Mouse (Mus musculus): Measurements from ENCODE around the gene Ccdc15. TPM values are rescaled to one million over a fixed set of nuclear protein-coding genes. Genes with fewer than 3 reads are reported as not detected.

The Ccdc15 gene
- polyA plus RNA-seq, 1 experiment from 2014 or later = 5.2 TPM

DNA sequence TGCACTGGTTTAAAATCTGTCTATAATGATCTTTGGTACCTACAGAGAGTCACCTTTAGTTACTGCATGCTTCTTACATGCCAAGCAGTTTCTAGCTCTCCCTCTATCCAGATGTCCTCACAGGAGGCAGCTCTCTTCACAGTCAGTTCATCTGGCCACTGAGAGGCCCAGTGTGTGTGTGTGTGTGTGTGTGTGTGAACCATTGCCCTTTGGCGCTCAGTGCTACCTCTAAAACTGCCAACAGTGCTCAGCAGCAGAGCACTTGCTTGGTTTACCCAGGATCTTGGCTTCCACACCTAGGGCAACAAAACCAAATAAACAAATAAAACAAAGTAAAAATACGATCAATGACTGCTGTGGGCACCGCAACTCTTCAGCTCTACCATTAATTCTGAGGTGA, 98.3 kb downstream of the Ccdc15 start:
- ATAC-seq (ENCODE audit: low read depth) (no peak), DNase-seq (no peak)
- no peak overlapping the region for H3K9ac ChIP-seq
- no peak overlapping the region for H3K4me3 ChIP-seq (replicated peaks)
- peaks cover 6% of the 10 kb centered on the region; the same call in 1 of the 2 replicates for H3K4me1 ChIP-seq (replicated peaks)
- WGBS (ENCODE audit: insufficient replicate concordance) = 70% methylated on average over 3 of the region's 3 CpGs
- H3K36me3 ChIP-seq = no peaks in the 10 kb centered on the region
- H3K27ac ChIP-seq = no peak overlapping the region
- no peaks in the 10 kb centered on the region for H3K9me3 ChIP-seq (replicated peaks)
- no peak overlapping the region for H3K4me2 ChIP-seq
- peaks cover 8% of the 10 kb centered on the region for H3K27me3 ChIP-seq

DNA sequence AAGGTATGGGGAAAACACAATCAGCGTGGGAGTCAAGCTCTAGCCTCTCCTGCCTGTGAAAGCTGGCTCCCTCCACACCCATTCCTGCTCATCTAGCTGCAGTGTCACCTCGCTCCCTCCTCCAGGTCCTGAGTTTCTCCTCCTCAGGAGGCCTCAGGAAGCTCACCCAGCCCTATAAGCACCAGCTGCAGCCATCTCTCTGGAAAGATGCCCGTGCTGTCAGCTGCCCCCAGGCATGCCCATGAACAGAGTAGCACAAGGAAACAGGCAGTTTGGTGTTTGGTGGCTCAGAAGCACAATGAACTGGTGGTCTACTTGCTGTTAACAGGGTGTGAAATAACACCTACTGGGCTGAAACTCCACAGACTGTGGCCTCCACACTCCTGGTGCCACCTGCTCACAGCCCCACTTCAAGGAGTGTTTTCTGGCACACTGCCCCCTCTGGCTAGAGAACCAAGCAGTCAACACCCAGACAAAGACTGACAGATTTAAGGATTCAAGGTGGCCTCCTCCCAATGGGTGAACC, 99.8 kb downstream of the Ccdc15 start:
- DNase-seq = no peak
- Histone ChIP-seq H3K4me3 (replicated peaks) (no peak overlapping the region), H3K4me2 (no peak overlapping the region), H3K9me3 (replicated peaks) (no peaks in the 10 kb centered on the region), H3K4me1 (replicated peaks) (peaks cover 6% of the 10 kb centered on the region; the same call in 1 of the 2 replicates), H3K27me3 (no peaks in the 10 kb centered on the region), H3K27ac (no peak overlapping the region), H3K36me3 (no peaks in the 10 kb centered on the region), H3K9ac (no peak overlapping the region; the same call in 1 of the 2 replicates)
- WGBS (ENCODE audit: insufficient replicate concordance) = 43% methylated on average over 3 of the region's 3 CpGs
- no peak for ATAC-seq (ENCODE audit: low read depth)

DNA sequence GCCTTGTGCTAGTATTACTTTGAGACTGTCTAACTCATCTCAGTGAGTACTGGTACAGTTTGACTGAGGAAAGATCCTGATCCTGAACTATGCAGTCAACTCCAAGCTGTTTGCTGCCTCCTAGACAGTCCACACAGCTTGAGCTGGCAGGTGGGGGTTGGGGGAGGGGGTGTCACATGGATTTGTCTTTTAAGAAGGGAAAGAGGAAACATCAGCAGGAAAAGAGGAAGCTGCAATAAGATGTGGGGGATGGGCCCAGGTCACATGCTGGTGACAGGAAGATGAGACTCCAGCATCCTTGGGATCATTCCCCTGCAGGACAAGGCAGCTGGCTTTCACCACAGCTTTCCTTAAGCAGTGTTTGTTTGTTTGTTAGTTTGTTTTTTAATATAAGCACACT, 100.8 kb downstream of the Ccdc15 start:
- no peak overlapping the region for H3K4me2 ChIP-seq
- no peak overlapping the region for H3K27ac ChIP-seq
- peaks cover 6% of the 10 kb centered on the region; the same call in 1 of the 2 replicates for H3K4me1 ChIP-seq (replicated peaks)
- no peak overlapping the region for H3K9ac ChIP-seq
- H3K36me3 ChIP-seq = no peaks in the 10 kb centered on the region
- ATAC-seq (ENCODE audit: low read depth) = peak; percentile 41; the same call in 1 of the 2 replicates
- H3K4me3 ChIP-seq (replicated peaks) = no peak overlapping the region
- no peaks in the 10 kb centered on the region for H3K9me3 ChIP-seq (replicated peaks)
- DNase-seq = no peak
- no peaks in the 10 kb centered on the region for H3K27me3 ChIP-seq

DNA sequence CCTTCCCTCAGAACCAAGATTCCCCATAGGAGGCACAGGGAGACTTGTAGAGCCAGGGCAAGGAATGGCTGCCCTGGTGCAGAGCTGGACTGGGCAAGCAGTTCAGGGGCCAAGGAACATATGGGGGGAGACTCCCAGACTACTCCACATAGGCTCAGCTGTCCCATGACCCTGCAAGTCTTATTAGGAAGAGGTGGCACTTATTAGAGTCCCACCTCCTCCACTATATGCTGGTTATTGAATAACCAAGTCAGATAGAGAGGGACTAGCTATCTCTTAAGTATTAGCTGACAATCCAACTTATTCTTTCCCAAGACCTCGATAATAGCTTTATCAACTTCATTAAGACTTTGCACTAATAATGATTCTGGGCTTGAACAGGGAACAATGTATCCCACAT, 102.4 kb downstream of the Ccdc15 start:
- peaks cover 6% of the 10 kb centered on the region; the same call in 1 of the 2 replicates for H3K4me1 ChIP-seq (replicated peaks)
- no peak for DNase-seq
- H3K4me2 ChIP-seq = no peak overlapping the region
- ATAC-seq (ENCODE audit: low read depth) = no peak
- no peak overlapping the region for H3K27ac ChIP-seq
- H3K27me3 ChIP-seq = no peaks in the 10 kb centered on the region
- no peaks in the 10 kb centered on the region for H3K9me3 ChIP-seq (replicated peaks)
- no peak overlapping the region for H3K9ac ChIP-seq
- H3K36me3 ChIP-seq = no peaks in the 10 kb centered on the region
- no peak overlapping the region for H3K4me3 ChIP-seq (replicated peaks)
- WGBS (ENCODE audit: insufficient replicate concordance) = 86% methylated on average over 1 of the region's 1 CpGs

DNA sequence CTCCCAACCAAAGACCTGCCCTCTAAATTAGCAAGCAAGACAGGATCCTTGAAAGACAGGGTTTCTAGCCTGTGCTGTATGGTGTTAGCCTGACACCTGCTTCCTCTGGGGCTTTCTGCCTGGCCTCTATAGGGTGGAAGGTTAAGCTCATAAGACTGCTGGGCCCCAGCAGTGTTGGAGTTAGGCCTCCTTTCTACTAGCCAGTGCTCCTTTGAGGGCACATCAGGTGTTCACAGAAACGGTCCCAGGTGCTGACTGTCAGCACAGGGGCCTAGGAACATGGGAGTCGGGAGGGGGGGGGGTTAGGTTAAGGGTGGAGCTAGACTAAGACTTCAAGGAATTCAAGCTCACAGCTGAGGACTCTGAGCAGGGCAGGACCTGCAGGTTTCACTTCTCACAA, 102.8 kb downstream of the Ccdc15 start:
- Histone ChIP-seq H3K4me1 (replicated peaks) (peaks cover 6% of the 10 kb centered on the region; the same call in 1 of the 2 replicates), H3K27me3 (no peaks in the 10 kb centered on the region), H3K27ac (no peak overlapping the region), H3K9me3 (replicated peaks) (no peaks in the 10 kb centered on the region), H3K36me3 (no peaks in the 10 kb centered on the region), H3K9ac (no peak overlapping the region), H3K4me3 (replicated peaks) (no peak overlapping the region), H3K4me2 (no peak overlapping the region)
- ATAC-seq (ENCODE audit: low read depth) (no peak), DNase-seq (no peak)
- WGBS (ENCODE audit: insufficient replicate concordance) = 42% methylated on average over 2 of the region's 2 CpGs

DNA sequence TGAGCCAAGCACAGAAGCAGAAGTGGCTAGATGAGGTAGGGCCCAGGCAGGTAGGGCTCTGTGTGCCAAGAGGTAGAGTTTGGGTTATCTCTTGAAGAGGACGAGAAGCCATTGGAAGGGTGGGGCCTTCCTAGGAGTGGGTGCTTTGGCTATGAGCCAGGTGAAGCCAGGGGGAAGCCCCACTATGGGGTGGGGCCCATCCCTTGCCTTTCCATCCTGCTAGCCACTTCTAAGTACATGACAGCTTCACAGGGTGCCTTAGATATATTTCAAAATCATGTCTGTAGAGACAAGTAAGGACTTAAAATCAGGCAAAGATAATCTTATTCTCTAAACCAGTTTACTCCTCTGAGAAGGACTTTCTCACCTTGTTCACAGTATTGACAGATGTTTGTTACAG, 103.6 kb downstream of the Ccdc15 start:
- Histone ChIP-seq H3K36me3 (no peaks in the 10 kb centered on the region), H3K4me1 (replicated peaks) (peaks cover 6% of the 10 kb centered on the region; the same call in 1 of the 2 replicates), H3K4me2 (no peak overlapping the region), H3K9me3 (replicated peaks) (no peaks in the 10 kb centered on the region), H3K27ac (no peak overlapping the region), H3K4me3 (replicated peaks) (no peak overlapping the region), H3K27me3 (no peaks in the 10 kb centered on the region), H3K9ac (no peak overlapping the region)
- DNase-seq (no peak), ATAC-seq (ENCODE audit: low read depth) (no peak)
- WGBS (ENCODE audit: insufficient replicate concordance) = 39% methylated on average over 1 of the region's 1 CpGs

DNA sequence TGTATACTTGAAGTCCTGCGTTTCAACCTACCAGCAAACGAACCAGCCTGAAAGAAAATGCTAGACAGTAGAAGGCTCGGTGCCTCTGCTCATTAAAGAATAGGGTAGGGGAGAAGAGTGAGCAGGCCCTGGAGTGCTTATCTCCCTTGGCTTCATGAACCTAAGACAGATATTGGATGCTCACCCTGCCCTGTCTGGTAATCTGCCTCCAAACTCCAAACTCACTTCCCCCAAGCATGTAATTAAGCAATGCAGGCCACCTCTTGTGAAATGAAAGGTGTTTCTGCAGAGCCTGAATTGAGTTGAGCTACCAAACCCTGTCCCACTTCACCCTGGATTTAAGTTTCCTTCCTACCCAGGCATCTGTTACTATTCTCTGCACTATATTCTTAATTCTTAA, 105.5 kb downstream of the Ccdc15 start:
- 69% methylated on average over 3 of the region's 3 CpGs for WGBS (ENCODE audit: insufficient replicate concordance)

DNA sequence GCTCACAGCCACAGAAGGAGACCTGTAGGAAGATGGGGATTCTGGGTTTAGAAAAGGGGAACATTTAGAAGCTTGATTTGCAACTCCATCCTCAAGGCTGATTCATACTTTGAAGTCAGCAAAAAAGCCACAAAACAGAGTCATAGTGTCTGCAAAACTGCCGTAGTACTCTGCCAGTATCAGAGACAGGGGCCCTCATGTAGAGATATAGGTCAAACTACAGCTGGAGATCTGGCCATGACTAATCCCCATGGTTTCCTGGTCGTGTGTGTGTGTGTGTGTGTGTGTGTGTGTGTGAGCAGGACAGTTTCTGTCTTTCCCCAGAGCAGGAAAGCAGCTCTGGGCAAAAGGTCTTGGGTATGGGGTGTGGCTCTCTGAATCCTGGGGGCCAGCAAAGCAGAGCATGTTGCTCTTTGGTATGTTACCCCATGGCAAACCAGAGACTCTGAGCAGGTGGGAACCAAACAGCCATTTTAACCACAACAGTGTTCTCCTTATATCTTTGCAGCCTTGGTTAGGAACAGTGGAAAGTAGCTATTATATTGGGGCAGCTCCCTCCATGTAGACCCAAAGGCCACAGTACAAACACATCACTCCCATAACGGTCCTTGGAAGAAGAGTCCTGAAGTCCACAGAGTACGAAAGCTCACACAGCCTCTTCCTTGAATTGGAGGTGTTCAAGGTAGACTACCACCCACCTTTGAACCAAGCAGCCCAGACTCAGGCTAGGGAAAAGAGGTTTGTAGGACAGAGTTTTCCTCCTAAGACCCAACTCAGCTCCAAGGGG, 112.1 kb downstream of the Ccdc15 start:
- Histone ChIP-seq H3K4me2 (no peak overlapping the region), H3K4me3 (replicated peaks) (no peak overlapping the region), H3K9ac (no peak overlapping the region), H3K27me3 (no peaks in the 10 kb centered on the region), H3K9me3 (replicated peaks) (no peaks in the 10 kb centered on the region), H3K27ac (no peak overlapping the region), H3K4me1 (replicated peaks) (no peaks in the 10 kb centered on the region), H3K36me3 (no peaks in the 10 kb centered on the region)
- WGBS (ENCODE audit: insufficient replicate concordance) = 43% methylated on average over 4 of the region's 4 CpGs
- DNase-seq (no peak), ATAC-seq (ENCODE audit: low read depth) (no peak)

More for the DNA sequence above, 105.5 kb downstream of the Ccdc15 start:
- H3K9ac ChIP-seq = no peak overlapping the region
- DNase-seq (no peak), ATAC-seq (ENCODE audit: low read depth) (no peak)
- no peaks in the 10 kb centered on the region for H3K9me3 ChIP-seq (replicated peaks)
- H3K4me3 ChIP-seq (replicated peaks) = no peak overlapping the region
- H3K4me2 ChIP-seq = no peak overlapping the region
- H3K27me3 ChIP-seq = no peaks in the 10 kb centered on the region
- no peaks in the 10 kb centered on the region for H3K36me3 ChIP-seq
- no peaks in the 10 kb centered on the region; the same call in 1 of the 2 replicates for H3K4me1 ChIP-seq (replicated peaks)
- no peak overlapping the region for H3K27ac ChIP-seq

DNA sequence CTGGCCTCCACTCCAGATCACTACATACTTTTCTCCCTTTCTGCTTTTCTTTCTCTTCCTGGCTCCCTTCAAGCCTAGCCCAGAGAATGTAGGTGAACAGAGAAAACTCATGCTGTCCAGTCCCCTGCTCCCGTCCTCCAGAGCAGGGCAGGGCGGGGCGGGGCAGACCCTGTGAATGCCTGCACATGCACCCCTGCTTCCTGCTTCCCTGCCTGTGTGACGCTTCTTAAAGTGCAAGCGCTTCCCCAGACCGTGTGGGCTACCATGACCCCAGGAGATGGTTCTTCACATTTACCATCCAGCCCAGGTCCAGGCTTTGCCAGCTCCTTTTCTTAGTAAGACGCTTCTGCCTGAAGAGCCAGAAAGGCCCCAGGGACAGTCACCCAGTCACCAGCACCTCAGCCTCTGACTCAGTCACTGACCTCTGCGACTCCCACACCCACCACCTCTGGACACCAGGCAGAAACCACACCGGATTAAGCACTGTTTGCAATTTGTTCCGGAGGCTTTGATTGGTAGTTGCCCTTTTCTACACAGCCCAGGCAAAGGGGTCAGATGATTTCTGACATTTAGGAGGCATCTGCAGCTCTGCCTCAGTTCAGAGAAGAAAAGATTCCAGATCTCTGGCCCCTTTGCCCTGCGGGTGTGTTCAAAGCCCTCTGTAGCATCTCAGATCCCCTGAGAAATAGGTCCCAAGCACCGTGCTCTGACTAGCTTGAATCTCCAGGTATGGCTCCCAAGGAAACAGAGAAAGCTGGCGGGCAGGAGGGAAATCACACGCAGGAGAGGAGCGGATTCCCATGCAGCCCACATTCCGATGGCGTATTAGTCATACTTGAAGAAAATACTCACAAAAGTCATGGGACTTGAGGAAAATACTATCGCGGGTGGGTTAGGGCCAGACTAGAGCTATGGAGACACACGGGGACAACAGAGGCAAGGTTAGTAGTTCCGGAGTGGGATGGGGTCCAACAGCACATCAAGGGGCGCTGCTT, 115.7 kb downstream of the Ccdc15 start:
- Histone ChIP-seq H3K36me3 (no peaks in the 10 kb centered on the region), H3K9me3 (replicated peaks) (no peaks in the 10 kb centered on the region), H3K27ac (no peak overlapping the region), H3K27me3 (no peaks in the 10 kb centered on the region), H3K4me2 (no peak overlapping the region), H3K4me1 (replicated peaks) (no peaks in the 10 kb centered on the region), H3K9ac (no peak overlapping the region), H3K4me3 (replicated peaks) (no peak overlapping the region)
- WGBS (ENCODE audit: insufficient replicate concordance) = 59% methylated on average over 22 of the region's 22 CpGs
- ATAC-seq (ENCODE audit: low read depth) = no peak
- no peak for DNase-seq

DNA sequence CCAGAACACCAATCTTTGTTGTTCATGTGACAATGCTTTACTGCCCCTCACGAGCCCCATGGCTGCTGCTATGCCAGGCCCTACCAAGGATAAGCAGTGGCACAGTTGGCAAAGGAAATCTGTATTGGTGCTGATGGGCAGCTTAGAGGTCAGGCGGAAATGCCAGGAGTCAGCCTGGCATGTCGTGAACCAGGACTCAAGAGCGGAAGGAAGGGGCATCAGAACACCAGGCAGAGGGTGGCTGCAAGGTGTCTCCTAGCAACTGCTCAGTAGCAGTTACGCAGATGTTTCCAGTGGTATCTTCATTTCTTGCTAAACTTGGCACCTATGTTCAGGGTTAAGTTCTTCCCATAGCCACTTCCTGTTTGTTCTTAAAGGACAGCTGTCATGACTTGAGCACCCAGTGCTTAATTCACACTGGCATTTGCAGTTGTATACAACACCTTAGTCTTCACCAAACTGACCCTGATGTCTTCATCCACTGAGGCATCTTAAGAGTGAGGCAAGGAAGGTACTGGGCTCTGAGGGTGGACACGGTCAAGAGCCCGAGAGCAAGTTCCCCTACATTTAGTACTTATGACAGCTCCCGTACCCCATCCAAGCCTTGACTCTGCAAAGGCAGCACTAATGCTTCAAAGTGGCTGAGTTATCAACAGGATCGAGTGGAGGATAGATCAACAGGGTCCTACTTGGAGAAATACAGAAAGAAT, 117.6 kb downstream of the Ccdc15 start:
- WGBS (ENCODE audit: insufficient replicate concordance) = 69% methylated on average over 9 of the region's 9 CpGs
- Histone ChIP-seq H3K4me2 (no peak overlapping the region), H3K27ac (no peak overlapping the region), H3K4me1 (replicated peaks) (no peaks in the 10 kb centered on the region), H3K9ac (no peak overlapping the region), H3K36me3 (no peaks in the 10 kb centered on the region), H3K27me3 (no peaks in the 10 kb centered on the region), H3K9me3 (replicated peaks) (no peaks in the 10 kb centered on the region), H3K4me3 (replicated peaks) (no peak overlapping the region)
- no peak for DNase-seq
- no peak for ATAC-seq (ENCODE audit: low read depth)

DNA sequence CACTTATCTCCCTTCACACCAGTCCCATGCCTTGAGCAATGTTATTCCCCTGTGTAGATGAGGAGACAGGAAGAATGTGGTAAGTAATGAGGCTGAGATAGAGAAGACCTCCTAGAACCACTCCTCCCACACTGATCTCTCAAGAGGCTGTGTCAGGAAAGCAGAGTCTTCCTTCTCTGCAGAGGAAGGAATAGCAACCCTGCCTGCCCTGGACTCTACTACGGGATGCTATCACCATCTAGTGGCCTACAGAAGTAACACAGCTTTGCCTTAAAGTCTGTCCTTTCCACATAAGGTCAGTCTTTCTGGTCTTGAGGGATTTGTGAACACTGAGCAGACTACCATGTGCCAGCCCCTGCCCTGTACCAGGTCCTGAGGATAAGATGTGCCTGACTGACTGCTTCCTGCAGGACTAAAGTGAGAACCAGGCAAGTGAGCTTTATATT, 118.3 kb downstream of the Ccdc15 start:
- Histone ChIP-seq H3K36me3 (no peaks in the 10 kb centered on the region), H3K4me1 (replicated peaks) (no peaks in the 10 kb centered on the region), H3K4me3 (replicated peaks) (no peak overlapping the region), H3K4me2 (no peak overlapping the region), H3K9me3 (replicated peaks) (no peaks in the 10 kb centered on the region), H3K27ac (no peak overlapping the region), H3K27me3 (no peaks in the 10 kb centered on the region), H3K9ac (no peak overlapping the region)
- no peak for DNase-seq
- 0% methylated on average over 1 of the region's 1 CpGs for WGBS (ENCODE audit: insufficient replicate concordance)
- peak; percentile 64 for ATAC-seq (ENCODE audit: low read depth)

Measured in liver, embryonic 13.5 days (tissue).